Mouse (Mus musculus) neural tube, embryonic 14.5 days (tissue): ENCODE results near the gene Commd1. TPM values are rescaled to one million over a fixed set of nuclear protein-coding genes. Genes with fewer than 3 reads are reported as not detected.

Experiments
- ATAC-seq: fragments of 200-750 bp; cut with Nextera tagmentation; 2 replicates; pipeline ENCODE4 v1.8.0; 2017; ENCODE audit warnings: low read depth, mild to moderate bottlenecking, moderate TSS enrichment, moderate library complexity
- H3K27ac ChIP-seq: fragments of 300-500 bp; sonication (generic); 2 replicates; pipeline ENCODE4 v1.5.1; 2014; ENCODE audit warnings: low read depth, mild to moderate bottlenecking, control low read depth, low read length, moderate library complexity, mixed read lengths
- H3K27me3 ChIP-seq: fragments of 300-500 bp; sonication (generic); 2 replicates; pipeline ENCODE4 v1.6.1; 2014; ENCODE audit warnings: low read length; ENCODE audit not compliant: control insufficient read depth, insufficient read depth
- H3K36me3 ChIP-seq: fragments of 300-500 bp; sonication (generic); 2 replicates; pipeline ENCODE4 v1.6.1; 2014; ENCODE audit warnings: low read length, mixed read lengths; ENCODE audit not compliant: control insufficient read depth, insufficient read depth
- H3K4me1 ChIP-seq: fragments of 300-500 bp; sonication (generic); 2 replicates; pipeline ENCODE4 v1.6.1; 2014; ENCODE audit warnings: low read length; ENCODE audit not compliant: control insufficient read depth, insufficient read depth
- H3K4me2 ChIP-seq: fragments of 300-500 bp; sonication (generic); 2 replicates; pipeline ENCODE4 v1.6.1; 2014; ENCODE audit warnings: mild to moderate bottlenecking, low read depth, low read length, control low read depth
- H3K4me3 ChIP-seq: fragments of 300-500 bp; sonication (generic); 2 replicates; pipeline ENCODE4 v1.5.1; 2014; ENCODE audit warnings: low read depth, low read length, control low read depth, mixed read lengths
- H3K9ac ChIP-seq: fragments of 300-500 bp; sonication (generic); replicated peaks from 2 replicates; pipeline ENCODE4 v1.6.1; 2014; ENCODE audit warnings: low read depth, mild to moderate bottlenecking, control low read depth, low read length, mixed read lengths
- H3K9me3 ChIP-seq: fragments of 300-500 bp; sonication (generic); 2 replicates; pipeline ENCODE4 v1.6.1; 2016; ENCODE audit warnings: low read length; ENCODE audit not compliant: control insufficient read depth
- WGBS: fragments of 180-500 bp; shearing (Covaris S2); extraction: QIAGEN DNeasy Blood & Tissue Kit; methylation state at CpG from one replicate; pipeline ENCODE4 v1.1.7; 2014; 5-methylcytosine and 5-hydroxymethylcytosine counted together
- polyA plus RNA-seq: library from polyadenylated mRNA; unstranded; fragments of >200 nt; fragmentation: Nextera tagmentation; extraction: Ambion mirVana; gene quantifications from 2 replicates; pipeline ENCODE4 v1.2.1, GENCODE M21; 2014

Commd1 gene
- polyA plus RNA-seq, 1 experiment from 2014 or later, result 230 TPM

GRCm38 (mm10) chr11:22867691-22868090 is 114.5 kb downstream of the Commd1 start:
- H3K4me2 ChIP-seq, result no peak overlapping the region
- H3K4me1 ChIP-seq, result no peaks in the 10 kb centered on the region
- H3K9me3 ChIP-seq, result no peaks in the 10 kb centered on the region
- H3K4me3 ChIP-seq, result no peak overlapping the region
- H3K36me3 ChIP-seq, result no peaks in the 10 kb centered on the region
- WGBS, result 91% methylated on average over 5 of the region's 5 CpGs
- no peak overlapping the region for H3K27ac ChIP-seq
- no peaks in the 10 kb centered on the region for H3K27me3 ChIP-seq
- no peak overlapping the region for H3K9ac ChIP-seq
- ATAC-seq, result no peak

GRCm38 (mm10) chr11:22865635-22866246 is 116.4 kb downstream of the Commd1 start:
- no peak overlapping the region for H3K27ac ChIP-seq
- 86% methylated on average over 7 of the region's 7 CpGs for WGBS
- H3K4me3 ChIP-seq, result no peak overlapping the region
- H3K4me1 ChIP-seq, result no peaks in the 10 kb centered on the region
- H3K9me3 ChIP-seq, result no peaks in the 10 kb centered on the region
- no peak overlapping the region for H3K4me2 ChIP-seq
- no peak overlapping the region for H3K9ac ChIP-seq
- no peaks in the 10 kb centered on the region for H3K36me3 ChIP-seq
- peaks cover 7% of the 10 kb centered on the region for H3K27me3 ChIP-seq
- no peak for ATAC-seq

- Histone ChIP-seq H3K27ac (no peak overlapping the region), H3K9me3 (no peaks in the 10 kb centered on the region), H3K4me1 (peaks cover 8% of the 10 kb centered on the region), H3K36me3 (no peaks in the 10 kb centered on the region), H3K9ac (no peak overlapping the region), H3K27me3 (peaks cover 17% of the 10 kb centered on the region), H3K4me2 (no peak overlapping the region), H3K4me3 (no peak overlapping the region)
- WGBS, result 41% methylated on average over 8 of the region's 8 CpGs
- no peak for ATAC-seq
These were observed 117.7 kb downstream of the Commd1 start for GRCm38 (mm10) chr11:22864305-22865060.

- H3K4me3 ChIP-seq, result no peak overlapping the region
- 37% methylated on average over 4 of the region's 4 CpGs for WGBS
- H3K27me3 ChIP-seq, result peaks cover 26% of the 10 kb centered on the region
- no peak overlapping the region for H3K4me2 ChIP-seq
- H3K9me3 ChIP-seq, result no peaks in the 10 kb centered on the region
- no peaks in the 10 kb centered on the region for H3K36me3 ChIP-seq
- ATAC-seq, result no peak
- H3K9ac ChIP-seq, result no peak overlapping the region
- H3K27ac ChIP-seq, result no peak overlapping the region
- H3K4me1 ChIP-seq, result peaks cover 13% of the 10 kb centered on the region
These were observed 118.6 kb downstream of the Commd1 start for GRCm38 (mm10) chr11:22863581-22863980.

- Histone ChIP-seq H3K27me3 (peaks cover 35% of the 10 kb centered on the region), H3K4me2 (no peak overlapping the region)
- WGBS, result 60% methylated on average over 4 of the region's 4 CpGs
These were observed 120.9 kb downstream of the Commd1 start for GRCm38 (mm10) chr11:22861315-22861714.

GRCm38 (mm10) chr11:22860335-22861227 is 121.6 kb downstream of the Commd1 start, which contains the start of gene B3gnt2:
Gene B3gnt2, minus strand, starts transcription at chr11:22860961.
- Histone ChIP-seq H3K9me3 (no peaks in the 10 kb centered on the region), H3K4me3 (peak within 1 kb of the TSS; percentile 66), H3K4me2 (peak within 1 kb of the TSS; percentile 78), H3K27me3 (peaks cover 35% of the 10 kb centered on the region), H3K27ac (no peak within 1 kb of the TSS), H3K9ac (peak within 1 kb of the TSS; percentile 41; the same call in 1 of the 2 replicates), H3K36me3 (no peaks in the 10 kb centered on the region), H3K4me1 (peaks cover 15% of the 10 kb centered on the region)
- peak; percentile 5; the same call in 1 of the 2 replicates for ATAC-seq
- WGBS, result 5% methylated on average over 41 of the region's 41 CpGs

More at GRCm38 (mm10) chr11:22861315-22861714, 120.9 kb downstream of the Commd1 start:
- no peaks in the 10 kb centered on the region for H3K36me3 ChIP-seq
- no peak overlapping the region for H3K9ac ChIP-seq
- no peak overlapping the region for H3K27ac ChIP-seq
- H3K9me3 ChIP-seq, result no peaks in the 10 kb centered on the region
- no peak for ATAC-seq
- H3K4me3 ChIP-seq, result no peak overlapping the region
- H3K4me1 ChIP-seq, result peaks cover 15% of the 10 kb centered on the region

GRCm38 (mm10) chr11:22859633-22860334 is 122.4 kb downstream of the Commd1 start:
- peaks cover 15% of the 10 kb centered on the region for H3K4me1 ChIP-seq
- H3K4me2 ChIP-seq, result peak overlapping the region; percentile 78
- under 1% methylated on average over 55 of the region's 55 CpGs for WGBS
- H3K9ac ChIP-seq, result peak overlapping the region; percentile 54
- H3K27me3 ChIP-seq, result peaks cover 35% of the 10 kb centered on the region
- peak overlapping the region; percentile 66 for H3K4me3 ChIP-seq
- ATAC-seq, result peak; percentile 93
- H3K36me3 ChIP-seq, result no peaks in the 10 kb centered on the region
- H3K9me3 ChIP-seq, result no peaks in the 10 kb centered on the region
- H3K27ac ChIP-seq, result no peak overlapping the region

- Histone ChIP-seq H3K9me3 (no peaks in the 10 kb centered on the region), H3K4me1 (peaks cover 15% of the 10 kb centered on the region), H3K27me3 (peaks cover 35% of the 10 kb centered on the region), H3K4me2 (peak overlapping the region; percentile 78), H3K9ac (peak overlapping the region; percentile 54), H3K27ac (no peak overlapping the region), H3K36me3 (no peaks in the 10 kb centered on the region), H3K4me3 (peak overlapping the region; percentile 66)
- 1% methylated on average over 28 of the region's 41 CpGs for WGBS
- no peak; the same call in 1 of the 2 replicates for ATAC-seq
These were observed 122.9 kb downstream of the Commd1 start for GRCm38 (mm10) chr11:22859301-22859632.
